Mouse (Mus musculus) layer of hippocampus, adult 11-12 months (tissue): ENCODE results near the gene Srbd1.

Source experiments
- DNase-seq: peaks from one replicate; pipeline ENCODE4 v3.0.0; 2022; ENCODE audit warnings: low spot score

The Srbd1 gene

DNA sequence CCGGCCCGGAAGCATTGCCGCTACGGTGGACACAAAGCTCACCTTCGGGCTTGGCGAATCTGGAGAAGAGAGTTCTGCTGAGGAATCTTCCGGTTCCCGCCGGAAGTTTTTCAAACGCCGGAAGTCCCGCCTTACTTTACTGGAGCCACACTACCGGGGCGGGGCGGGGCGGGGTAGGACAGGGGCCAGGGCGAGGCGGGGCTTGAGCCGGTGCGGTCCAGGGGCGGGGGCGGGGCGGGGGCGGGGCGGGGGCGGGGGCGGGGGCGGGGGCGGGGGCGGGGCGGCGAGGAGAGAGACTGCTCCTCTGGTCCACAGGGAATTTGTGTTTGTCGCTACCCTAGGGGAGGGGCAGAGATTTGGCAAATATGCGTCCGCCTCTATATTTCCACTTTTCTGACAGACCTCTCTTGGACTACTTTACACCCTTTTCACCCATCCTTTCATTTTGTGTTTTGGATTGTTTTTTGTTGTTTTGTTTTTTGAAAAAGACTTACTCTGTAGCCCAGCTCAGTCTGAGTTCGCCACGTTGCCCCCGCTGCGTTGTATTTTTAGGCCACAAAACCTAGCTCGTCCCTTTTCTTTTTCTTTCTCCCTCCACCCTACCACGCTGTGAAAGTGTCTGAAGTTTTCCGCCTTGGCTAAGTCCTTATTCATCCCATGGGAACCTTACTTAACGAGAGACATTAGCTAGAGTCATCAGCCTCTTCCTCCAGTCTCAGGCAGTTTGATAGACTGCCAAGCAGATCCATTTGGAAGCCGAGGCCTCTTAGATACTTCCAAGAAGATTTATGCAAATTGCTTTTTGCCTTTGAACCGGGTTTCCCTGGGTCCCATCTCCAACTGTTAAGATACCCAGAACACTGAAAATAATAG is at the start of gene Srbd1:
TSS of gene Srbd1 (minus strand) at position 97 of the 873 bp plus-strand sequence.
- peak; percentile 91 for DNase-seq

DNA sequence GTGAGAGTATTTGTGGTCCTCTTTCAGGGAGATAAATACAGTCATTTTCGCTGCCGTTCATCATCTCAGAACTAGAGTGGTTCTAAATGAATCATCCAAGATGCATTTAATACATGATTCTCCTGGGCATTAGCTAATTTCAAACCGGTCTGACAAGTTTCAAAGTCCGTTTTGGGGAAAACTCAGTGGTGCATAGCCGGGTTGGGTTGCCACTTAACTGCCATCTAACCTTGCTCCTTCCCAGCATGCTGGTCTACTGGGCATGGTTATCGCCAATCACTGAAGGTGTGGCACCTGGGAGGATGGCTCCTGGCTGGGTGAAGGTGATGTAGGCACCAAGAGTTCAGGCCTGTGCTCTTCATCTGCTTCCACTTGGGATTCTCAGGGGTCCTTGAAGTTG is 49.0 kb upstream of the Srbd1 start:
- DNase-seq = no peak

DNA sequence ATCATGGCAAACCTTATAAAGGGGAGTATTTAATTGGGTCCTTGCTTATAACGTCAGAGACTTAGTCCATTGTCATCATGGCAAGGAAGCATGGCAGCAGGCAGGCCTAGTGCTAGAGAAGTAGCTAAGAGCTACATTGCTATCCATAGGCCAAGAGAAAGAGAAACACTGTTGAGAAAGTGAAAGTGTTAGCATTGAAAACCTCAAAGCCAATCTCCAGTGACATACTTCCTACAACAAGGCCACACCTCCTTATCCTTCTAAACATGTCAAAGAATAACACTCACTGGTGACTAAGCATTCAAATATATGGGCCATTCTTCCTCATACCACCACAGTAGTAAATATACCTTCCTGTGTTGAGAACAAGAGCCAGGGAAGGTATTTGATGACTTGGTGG is 42.8 kb upstream of the Srbd1 start:
- DNase-seq = no peak

DNA sequence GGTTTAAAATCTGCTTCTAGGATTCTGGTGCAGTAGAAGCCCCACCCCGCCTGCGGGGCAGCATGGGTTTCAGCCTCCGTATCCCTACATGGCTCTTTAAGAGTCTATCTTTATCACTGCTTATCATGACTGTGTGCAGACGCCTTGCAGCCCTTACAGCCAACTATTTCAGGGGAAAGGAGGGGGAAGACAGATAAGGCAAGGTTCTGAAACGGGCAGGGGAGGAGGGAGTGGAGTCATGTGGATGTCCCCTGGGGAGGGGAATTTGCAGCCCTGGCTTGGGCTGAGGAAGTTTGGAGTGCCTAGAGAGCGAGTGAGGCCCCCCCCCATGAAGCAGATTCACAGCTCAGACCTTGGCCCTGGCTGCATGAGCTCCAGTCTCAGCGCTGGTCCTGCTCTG is 40.6 kb upstream of the Srbd1 start:
- DNase-seq = no peak

DNA sequence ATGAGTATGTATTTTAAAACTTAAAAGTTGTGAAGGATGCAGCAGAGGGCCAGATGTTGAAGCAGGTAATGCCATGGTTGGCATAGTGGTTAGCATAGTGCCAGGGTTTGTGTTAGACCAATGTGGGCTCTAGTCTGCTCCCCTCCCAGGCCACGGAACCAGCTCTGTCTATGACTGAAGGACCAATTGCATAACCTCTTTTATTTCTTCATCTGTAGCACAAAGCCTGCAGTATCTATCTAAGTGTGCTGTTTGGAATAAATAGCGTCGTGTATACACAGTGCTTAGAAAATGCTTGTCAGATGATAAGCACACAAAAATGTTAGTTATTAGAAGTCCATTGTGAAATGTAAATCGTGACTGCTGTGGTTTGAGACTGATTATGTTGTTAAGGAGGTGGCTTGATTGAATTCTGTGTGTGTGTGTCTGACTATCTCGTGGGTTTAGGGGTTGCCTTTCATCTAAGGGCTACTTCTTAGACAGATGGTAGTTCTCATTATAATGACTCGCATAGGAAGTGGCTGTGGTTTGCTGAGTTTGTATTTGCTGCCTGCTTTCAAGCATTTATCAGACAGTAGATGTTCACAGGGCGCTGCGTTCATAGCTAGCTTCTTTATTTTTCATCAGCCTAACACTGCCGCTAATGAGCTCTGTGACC is 39.7 kb upstream of the Srbd1 start:
- DNase-seq = no peak

DNA sequence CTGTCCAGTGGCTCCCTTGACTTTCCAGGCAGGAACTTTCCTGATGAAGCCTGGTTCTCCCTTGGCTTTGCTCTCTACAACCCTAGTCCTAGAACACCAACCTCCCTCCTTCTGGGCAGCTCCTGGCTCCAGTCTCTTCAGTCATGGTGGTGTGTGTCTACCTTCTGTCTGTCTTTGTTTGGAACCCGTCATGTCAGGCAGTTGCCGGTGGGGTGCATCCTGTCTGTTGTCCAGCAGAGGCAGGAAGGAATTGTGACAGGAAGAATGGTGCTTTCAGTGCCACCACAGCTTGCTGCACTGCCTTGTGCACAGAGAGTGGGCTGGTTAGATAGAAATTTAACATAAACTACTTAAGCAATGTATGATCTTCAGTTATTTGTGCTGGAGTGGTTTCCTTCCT is 38.8 kb upstream of the Srbd1 start:
- DNase-seq = no peak

DNA sequence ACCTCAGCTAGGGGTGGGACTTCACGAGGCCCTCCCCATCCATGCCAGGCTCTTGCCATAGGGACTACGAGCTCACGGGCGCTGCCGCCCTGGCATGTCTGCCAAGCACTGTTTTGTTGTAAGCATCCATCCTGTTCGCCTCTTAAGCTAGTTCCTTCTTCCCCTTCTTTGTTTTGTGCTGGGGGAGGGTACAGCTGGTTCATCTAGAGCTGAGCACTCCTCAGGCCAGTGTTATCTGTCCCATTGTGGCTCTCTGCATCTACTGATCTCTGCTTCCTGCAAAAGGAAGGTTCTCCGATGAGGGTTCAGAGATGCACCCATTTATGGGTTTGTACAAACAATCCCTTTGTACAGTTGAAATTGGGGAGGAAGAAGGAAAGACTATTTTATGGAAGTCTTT is 31.7 kb upstream of the Srbd1 start:
- no peak for DNase-seq

DNA sequence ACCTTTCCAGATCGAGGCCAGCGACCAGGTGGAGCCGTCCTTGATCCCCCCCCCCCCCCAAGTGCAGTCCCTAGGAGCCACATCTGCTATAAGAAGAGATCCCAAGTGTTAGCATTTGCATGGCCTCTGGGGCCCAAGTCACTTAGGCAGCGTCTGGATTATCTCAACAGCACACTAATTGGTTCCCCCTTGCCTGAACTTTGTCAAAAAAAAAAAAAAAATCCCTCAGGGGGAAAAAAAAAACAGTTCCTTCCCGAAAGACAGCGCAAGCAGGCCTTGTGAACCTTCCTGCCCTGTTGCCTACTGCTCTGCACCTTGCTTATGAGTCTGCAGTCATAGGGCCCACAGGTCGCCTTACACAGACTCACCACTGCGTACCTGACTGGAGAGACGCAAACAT is 30.5 kb upstream of the Srbd1 start:
- DNase-seq = no peak

DNA sequence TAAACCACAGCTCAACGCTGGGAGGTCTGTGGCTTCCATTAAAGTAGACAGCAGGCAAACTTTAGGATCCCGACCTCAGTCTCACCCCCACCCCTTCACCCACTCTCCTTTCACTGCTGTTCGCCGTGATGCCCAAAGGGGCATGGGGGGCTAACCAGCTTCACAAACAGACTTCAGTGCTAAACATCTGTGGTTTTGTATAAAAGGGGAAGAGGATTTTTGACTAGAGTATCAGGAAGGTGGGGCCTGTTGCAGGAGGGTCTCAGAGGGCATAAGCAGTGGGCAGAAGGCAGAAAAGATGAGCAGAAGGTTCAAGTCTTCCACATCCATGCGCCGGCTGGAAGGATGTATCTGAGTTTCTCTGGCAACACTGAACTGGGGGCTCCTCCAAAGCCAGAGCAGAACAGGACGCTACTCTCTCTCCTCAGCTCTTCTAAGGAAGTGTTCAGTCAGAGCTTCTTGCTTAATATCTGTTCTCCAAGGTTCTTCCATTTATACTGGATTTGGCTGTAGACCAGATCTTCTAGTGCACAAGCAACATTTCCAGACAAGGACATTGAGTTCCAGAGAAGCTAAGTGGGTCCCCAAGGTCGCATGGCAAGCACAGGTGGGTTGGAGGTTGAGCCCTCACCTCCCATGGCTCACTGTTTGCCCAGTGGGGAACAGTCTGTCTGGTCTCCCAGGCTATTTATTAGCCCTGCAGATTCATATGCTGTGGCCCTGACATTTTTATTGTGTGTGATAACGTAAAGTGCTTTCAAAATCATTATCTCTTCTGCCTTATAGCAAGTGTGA is 25.4 kb upstream of the Srbd1 start:
- no peak for DNase-seq

DNA sequence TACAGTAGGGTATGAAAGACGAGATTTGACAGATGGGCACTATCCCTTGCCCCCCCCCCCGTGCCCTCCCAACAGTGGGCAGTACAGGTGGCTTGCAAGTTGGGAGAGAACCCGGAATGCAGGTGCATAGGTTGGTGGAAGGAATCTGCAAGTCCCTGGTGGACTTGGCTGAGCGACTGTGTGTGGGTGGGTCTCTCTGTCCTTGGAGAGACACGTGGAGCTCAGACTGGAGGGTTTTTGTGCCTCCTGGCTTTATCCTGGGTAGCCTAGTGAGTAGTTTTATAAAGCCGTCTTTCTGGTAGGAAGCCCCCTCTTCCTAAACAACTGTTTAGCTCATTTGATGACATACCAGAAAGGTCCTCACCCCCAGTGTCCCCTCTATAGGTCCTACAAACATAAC is 24.1 kb upstream of the Srbd1 start:
- peak; percentile 35 for DNase-seq

DNA sequence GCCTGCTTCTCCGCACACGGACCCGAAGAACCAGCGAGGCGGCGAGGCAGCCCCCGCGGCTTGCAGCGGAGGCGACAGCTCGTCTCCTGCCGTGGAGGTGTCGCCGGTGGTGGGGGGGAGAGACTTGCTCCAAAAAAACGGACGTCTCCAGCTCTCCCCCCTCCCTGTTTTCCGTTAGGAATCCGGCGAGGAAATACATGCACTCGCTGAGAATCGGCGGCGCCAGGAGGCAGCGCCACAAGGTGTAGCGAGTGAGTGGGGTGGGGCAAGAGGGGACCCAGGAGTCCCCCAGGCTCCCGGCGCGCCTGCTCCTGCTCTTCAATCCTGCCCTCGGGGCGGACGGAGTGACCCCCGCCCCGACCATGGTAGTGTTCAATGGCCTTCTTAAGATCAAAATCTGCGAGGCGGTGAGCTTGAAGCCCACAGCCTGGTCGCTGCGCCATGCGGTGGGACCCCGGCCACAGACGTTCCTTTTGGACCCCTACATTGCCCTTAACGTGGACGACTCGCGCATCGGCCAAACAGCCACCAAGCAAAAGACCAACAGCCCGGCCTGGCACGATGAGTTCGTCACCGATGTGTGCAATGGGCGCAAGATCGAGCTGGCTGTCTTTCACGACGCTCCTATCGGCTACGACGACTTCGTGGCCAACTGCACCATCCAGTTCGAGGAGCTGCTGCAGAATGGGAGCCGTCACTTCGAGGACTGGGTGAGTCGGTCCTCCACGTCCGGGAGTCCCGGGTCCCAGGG is 23.4 kb upstream of the Srbd1 start:
- DNase-seq = peak; percentile 29

DNA sequence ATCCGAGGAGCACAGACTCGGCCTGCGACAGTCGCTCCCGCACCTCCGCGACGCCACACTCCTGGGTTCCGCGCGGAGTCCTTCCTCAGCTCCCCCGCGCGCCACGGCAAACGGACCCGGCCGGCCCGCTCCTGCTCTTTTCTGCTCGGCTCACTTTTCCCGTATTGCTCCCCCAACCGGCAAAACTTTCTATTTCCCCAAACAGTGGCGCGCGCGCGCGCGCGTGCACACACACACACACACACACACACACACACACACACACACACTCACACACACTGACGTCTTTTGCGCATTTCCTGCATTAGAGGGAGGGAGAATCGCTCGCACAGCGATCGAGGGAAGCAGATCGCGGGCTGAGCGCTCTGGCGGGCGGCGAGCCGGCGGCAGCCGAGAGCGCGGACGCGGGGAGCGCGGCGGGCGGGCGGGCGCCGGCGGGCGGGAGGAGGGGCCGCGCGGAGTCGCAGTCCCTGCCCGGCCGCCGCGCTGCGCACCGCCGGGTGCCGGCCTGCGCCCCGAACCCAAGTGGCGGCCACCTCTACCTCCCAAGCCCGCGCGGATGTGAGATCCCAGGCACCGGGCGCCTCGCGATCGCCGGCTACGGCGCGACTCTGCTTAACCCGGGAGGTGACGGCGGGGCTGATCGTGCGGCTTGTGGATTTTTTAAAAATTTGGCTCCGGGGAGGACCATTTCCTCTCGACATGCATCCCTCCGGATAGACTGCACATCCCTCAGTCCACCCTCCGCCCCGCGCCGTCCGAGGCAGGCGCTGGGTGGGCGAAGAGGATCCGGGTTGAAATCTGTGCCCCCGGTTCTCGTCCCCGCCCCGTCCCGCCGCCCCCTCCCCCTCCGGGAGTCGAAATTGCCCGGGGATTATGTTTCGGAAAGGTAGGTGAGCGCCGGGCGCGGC is 22.6 kb upstream of the Srbd1 start, which contains the start of gene Prkce:
TSS of gene Prkce (plus strand) at position 466 of the 911 bp plus-strand sequence.
- DNase-seq = peak; percentile 84

DNA sequence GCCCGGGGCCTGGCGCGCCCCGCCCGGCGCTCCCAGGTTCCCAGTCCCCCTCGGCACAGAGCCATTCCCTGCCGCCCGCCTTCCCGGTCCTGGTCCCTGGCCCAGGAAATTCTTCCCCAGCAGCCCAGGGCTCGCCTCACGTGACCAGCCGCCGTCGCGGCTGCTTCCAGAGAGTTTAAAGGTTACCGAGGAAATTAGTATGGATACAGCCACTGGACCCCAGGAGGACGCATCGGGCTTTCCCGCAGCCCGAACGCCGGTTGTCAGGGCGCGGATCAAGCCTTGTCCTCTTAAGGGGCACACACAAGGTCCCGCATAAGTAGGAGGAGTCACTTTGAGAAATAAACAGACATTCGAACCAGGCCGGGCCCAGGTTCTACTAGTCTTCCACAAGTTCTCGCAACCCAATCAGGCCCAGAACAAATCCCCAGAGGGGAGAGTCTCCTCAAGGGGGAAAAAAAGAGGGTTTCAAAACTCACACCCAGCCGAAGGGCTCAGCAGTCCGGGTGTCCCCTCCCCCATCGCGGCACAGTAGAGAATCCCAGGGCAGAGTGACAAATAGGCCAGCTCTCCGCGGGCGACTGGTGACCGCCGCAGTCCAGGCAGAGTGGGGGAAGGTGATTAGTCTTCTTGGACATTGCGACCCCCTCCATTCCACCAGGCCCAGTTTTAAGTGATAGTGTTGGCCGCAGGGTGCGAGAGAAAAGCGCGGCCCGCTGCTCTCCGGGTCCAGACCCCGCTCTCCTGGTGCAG is 21.8 kb upstream of the Srbd1 start:
- DNase-seq = peak; percentile 62

DNA sequence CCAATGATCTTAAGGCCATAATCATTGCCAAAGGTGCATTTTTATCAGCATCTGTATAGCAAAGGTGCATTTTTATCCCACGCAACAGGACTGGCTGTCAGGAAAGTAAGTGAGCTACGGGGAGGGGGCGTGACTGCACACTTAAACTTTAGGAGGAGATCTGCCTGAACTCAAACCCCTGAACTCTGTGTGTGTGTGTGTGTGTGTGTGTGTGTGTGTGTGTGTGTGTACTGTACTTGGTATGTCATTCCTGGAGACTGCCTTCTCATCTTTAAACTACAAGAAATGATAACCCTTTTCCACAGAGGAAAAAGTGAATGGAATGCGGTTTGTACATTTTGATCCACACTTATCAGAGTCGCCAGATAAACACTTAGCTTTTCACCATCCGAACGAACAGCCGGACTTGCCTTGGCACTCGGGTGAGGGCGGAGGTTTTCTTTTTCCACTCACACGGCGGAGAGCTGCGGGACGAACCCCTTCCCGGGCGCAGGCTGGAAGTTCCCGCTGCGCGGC is 21.1 kb upstream of the Srbd1 start:
- no peak for DNase-seq

DNA sequence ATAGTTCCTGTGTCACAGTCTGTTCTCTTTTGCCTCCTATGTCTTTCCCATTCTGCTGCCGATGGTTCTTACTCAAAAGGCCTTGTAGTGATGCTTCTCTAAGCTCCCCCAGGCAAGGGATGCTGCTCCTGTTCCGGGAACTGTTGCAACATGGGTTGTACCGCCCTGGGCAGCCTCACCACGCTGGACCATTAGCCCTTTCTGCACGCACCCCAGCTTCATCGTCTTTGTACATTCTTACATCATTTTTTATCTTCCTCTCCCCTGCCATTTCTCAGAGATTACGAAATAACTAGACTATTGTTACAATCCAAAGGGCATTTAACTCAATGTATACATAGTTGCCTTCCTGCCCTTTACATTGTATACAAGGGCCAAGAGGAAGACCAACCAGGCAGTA is 19.4 kb upstream of the Srbd1 start:
- DNase-seq = no peak

DNA sequence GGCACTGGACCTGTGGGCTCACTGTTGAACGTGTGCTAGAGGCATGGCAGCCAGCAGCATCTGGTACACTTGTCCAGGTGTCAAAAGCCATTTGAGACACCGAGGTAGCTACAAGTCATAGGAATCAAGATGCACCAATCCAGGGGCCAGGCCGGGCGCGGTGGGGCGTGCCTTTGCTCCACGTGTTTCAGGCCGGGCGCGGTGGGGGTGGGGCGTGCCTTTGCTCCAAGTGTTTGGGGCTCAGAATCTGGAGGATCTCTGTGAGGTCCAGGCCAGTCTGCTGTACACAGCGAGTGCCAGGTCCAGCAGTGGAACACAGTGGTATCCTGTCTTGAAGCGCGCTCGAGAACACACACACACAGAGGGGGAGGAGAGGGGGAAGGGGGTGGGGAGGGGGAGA is 17.7 kb upstream of the Srbd1 start:
- no peak for DNase-seq

DNA sequence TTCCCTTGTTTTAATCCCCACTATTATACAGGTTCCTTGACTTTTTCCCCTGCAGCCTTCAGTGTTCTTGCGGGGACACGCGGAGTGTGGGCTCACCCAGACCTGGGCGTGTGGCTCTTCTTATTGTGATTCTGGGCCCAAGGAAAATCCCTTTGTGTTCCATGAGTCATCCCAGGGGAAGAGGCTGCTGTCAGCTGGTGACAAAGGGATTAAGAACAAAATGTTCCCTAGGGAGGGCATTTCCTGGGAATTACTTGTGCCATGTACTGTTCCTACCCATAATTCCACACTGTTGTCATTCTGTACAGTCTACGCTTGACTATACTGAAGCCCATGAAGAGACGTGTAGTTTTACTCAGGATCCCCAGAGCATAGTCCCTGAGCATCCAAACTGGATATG is 12.0 kb upstream of the Srbd1 start:
- no peak for DNase-seq

DNA sequence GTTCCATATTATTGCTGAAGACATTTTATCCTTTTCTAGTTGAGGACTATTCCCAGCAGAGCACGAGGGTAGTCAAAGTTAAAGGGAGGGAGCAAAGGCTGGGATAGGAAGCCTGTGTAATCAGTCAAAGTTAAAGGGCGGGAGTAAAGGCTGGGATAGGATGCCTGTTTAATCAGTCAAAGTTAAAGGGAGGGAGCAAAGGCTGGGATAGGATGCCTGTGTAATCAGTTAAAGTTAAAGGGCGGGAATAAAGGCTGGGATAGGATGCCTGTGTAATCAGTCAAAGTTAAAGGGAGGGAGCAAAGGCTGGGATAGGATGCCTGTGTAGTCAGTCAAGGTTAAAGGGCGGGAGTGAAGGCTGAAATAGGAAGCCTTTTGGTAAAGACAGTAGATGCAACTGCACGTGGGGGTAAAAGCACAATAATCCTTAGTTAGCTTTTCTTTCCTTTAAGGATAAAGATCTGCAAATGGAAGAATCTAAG is 5.9 kb upstream of the Srbd1 start:
- peak; percentile 82 for DNase-seq

DNA sequence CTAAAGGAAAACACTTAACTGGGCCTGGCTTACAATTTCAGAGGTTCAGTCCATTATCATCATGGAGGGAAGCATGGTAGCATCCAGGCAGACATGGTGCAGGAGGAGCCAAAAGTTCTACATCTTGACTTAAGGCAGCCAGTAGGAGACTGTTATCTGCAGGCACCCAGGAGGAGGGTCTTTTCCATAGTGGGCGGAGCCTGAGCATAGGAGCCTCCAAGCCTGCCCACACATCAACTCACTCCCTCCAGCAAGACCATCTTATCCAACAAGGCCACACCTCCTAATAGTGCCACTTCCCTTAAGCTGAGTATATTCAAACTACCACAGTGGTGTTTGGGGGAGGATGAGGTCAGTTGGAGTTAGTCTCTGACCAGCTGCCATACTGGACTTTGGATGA is 4.8 kb upstream of the Srbd1 start:
- no peak for DNase-seq
